Mouse (Mus musculus) cerebellum, adult (tissue): ENCODE results near the gene D930007J09Rik.

Source experiments
- ATAC-seq: cut with Nextera tagmentation; 2 replicates; pipeline ENCODE4 v1.9.2; 2017; ENCODE audit warnings: mild to moderate bottlenecking, moderate library complexity, mixed read lengths; ENCODE audit not compliant: insufficient number of reproducible peaks, low FRiP score, low TSS enrichment

Gene D930007J09Rik

DNA sequence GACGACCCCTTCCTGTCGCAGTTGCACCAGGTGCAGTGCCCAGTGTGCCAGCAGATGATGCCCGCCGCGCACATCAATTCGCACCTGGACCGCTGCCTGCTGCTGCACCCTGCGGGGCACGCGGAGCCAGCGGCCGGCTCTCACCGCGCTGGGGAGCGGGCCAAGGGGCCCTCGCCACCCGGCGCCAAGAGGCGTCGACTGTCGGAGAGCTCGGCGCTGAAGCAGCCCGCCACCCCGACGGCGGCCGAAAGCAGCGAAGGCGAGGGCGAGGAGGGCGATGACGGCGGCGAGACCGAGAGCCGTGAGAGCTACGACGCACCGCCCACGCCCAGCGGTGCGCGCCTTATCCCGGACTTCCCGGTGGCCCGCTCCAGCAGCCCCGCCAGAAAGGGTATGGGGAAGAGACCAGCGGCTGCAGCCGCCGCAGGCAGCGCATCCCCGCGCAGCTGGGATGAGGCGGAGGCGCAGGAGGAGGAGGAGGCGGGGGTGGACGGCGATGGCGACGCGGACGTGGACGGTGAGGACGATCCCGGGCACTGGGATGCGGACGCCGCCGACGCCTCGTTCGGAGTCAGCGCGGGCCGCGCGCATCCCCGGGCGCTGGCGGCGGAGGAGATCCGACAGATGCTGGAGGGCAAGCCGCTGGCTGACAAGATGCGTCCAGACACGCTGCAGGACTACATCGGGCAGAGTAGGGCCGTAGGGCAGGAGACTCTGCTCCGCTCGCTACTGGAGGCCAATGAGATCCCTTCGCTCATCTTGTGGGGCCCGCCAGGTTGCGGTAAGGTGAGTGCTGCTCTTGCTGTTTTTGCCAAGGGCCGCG, at the start of gene D930007J09Rik:
TSS of gene D930007J09Rik (minus strand) at position 591 of the 823 bp plus-strand sequence.
- ATAC-seq = peak; percentile 2

DNA sequence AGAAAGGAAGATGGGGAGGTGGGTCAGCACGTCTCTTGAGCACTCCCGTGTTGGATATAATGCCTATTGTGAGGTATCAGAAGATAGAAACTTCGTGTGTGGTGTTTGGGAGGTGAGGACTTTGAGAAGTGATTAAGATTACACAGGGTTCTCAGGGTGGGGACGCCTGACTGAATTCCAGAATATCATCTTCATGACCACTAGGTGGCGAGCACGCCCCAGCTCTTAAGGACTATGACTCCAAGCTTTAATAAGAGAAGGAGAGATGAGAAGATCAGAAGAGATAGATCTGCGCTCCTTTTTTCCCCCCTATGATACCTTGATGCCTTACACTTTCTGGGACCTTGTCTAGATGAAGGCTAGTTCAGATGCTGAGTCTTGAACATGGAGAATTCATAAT, 49.3 kb upstream of the D930007J09Rik start:
- ATAC-seq = peak; percentile 73

DNA sequence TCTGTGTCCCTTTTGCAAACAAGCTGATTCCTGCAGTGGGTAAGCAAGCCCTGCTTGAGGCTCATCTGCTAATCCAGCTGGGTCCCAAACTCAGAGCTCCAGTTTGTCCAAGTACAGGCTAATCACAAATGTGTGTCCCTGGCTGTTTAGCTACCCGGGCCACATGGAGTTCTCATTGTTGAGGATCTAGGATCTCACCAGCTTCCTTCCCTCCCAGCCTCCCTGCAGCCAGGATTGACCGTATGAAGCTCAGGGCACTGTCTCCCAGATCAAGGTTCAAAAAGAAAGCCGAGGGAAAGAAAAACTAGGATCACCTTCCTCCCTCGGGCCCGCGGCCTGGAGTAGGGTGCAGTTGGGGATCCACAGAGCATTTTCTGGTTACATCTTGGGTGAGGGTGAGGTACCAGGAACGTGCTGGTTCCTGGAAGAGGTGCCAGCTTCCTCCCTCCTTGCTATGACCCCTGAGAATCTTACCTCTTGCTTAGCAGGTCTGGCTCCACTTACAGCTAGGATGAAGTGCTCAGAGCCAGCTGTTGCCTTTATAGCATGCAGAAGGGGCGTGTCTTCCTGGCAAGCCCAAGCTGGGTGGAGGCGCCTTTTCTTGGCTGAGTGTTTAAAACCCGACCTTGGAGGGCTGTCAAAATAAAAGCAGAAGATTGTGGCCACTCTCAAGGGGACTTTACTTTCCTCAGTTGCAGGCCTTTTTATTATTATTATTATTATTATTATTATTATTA, 48.2 kb upstream of the D930007J09Rik start, which contains the start of gene Serpinb1a:
TSS of gene Serpinb1a (minus strand) at position 518 of the 737 bp plus-strand sequence.
- ATAC-seq = no peak

DNA sequence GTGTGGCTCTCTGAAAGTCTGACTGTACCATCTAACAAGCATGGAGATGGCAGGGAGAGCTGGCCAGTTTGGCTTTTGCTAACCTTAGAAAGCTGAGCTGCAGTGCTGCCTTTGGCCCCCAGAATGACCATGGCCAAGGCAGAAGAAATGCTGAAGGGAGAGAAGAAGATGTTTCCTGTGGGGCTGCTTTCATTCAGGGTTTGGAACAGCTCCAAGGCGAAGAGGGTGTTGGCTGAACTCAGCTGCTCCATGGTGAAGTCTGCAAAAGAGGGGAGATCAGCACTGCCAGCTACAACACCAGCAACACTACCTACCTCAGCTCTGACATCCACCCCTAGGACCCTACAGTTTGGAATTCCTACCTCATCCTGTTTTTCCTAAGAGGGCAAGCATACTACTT, 47.5 kb upstream of the D930007J09Rik start:
- ATAC-seq = no peak

DNA sequence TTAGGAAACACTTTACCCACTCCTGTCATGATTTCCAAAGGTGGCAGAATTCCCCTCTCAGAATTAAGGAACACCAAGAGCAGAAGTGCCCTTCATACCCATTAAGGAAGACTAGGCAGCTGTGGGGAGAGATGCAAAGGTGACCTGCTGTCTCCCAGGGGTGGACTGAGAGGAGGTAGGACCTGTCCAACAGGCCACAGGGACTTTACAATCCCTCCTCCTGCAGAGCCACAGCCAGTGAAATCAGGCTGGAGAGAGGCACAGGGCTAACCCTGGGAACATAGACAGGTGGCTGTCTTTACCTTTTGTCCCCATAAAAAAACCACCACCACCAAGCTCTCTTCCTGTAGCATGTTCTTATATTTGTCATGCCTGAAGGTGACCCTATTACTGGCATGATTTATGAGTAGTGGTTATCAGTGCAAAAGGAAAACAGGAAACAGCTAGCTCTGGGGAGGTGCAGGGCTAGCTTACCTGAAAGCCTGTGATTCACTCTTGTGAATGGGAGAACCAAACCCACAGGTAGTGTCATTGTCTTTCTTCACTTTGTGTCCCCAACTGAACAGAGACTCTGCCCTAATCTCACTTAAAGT, 47.0 kb upstream of the D930007J09Rik start:
- no peak for ATAC-seq

DNA sequence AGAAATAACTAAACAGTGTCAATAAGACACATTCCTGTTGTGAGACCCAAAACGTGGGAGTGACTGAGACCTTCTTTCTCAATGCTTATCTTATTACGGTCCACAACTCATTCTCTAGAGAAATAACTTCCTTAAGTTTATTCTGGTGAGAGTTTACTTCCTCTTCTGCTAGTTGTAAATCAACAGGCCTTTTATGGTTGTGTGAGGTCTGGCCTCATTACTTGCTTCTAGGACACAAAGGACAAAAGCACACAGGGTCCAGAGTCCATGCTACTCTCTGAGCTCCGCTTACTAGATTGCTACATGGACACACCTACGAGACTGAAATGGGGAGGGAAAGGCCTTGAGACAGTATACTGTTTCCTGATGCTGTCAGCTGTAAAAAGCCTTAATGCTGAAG, 46.4 kb upstream of the D930007J09Rik start:
- ATAC-seq = no peak

DNA sequence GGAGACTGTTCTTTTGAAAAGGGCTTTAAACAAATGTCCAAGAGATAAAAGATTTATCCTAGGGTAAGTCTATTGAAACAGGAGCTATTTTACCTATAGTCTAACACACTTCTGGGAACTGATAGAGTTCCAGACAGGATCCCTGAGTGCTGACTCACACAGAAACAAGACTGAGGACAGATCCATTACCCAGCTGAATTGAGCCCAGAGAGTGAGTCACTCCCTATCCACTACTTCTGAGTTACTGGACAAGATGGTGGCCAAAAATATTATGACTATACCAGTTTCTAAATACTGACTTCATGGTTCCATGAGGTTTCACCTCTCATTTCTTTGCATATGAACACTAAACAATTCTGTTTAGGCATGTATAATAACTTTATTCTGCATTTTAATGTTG, 43.6 kb upstream of the D930007J09Rik start:
- ATAC-seq = no peak

DNA sequence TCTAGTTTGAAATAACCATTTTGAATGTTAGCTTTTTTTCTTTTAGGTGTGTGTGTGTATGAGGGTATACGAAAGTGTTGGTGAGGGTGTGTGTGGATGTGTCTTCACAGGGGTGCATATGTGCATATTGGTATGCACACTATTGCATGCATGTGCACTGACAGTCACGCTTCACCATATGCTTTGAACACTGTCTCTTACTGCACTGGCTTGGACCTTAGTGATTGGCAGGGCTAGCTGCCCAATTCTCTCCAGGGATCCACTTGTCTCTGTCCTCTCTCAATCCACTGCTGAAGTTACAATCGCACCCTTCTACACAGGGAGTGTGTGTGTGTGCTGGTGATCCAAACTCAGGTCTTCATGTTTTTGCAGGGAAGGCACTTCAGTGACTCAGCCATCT, 38.7 kb upstream of the D930007J09Rik start:
- ATAC-seq = no peak

DNA sequence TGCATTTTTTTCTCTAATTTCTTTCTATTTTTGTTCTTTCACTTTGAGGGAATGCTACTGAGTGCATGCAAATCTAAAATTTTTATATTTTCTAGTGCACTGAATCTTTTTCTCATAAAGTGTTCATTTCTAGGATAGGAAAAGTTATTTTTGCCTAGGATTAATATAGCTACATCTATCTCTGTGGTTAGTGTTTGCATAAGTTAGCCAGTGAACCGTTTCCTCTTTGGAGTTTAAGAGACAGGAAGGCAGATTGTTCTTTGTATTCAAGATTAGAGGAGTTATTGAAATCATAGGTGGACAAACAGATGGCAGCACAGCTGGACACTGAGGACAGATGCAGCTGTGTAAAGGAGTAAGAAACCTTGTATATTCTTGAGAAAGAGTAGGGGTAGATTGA, 36.7 kb upstream of the D930007J09Rik start:
- no peak for ATAC-seq

DNA sequence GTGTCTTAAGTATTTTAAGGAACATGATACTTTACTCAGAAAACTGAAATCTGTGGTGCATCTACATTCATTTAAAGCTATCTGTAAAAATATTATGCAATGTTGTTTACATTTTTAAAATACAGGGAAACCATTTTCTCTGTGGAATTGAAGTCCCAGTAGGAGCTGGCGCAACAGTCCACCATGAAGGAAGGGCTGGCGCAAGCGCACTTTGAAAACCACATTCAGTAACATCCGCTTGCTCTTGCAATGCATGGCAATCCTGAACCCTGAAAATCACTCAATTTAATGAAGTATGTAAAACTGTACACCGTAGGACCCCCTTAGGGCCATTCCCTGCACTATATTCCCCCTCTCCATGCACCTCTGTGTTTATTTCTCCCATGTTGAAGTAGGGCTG, 31.9 kb upstream of the D930007J09Rik start:
- no peak for ATAC-seq

DNA sequence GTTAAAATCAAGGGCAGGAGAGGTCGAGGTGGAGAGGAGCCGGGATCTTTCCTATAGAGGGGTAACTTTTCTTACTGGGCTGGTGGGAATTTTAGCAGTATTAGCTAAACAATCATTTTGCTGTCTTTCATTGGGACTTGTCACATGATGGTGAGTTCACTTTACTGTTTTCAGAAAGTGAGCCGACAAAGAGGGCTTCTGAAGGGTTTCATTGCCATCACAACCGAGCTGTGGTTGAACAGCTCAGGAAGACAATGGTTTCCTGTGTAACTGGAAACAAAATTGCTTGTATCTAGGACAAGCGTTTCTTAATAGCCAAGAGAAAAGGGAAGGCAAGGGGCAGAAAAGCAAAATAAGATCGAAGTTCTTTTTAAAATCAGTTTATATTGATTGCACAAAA, 30.6 kb upstream of the D930007J09Rik start:
- ATAC-seq = no peak

DNA sequence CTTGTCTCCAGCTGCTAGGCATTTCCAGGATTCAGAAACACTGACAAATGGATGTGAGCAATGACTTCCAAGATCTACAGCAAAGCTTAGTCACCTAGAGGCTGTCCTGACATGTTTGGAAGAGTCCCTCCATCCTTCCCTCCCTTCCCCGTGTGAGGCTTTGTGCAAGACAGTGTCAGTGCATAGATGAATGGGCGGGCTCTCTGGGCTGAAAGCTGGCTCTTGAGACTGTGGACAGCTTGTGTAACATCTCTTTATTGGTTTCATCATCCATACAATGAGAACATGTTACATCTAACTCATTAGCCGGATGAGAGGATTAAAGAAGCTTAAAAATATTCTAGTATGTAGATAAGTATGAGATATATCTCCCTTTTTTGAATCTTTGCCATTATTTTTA, 30.1 kb upstream of the D930007J09Rik start:
- no peak for ATAC-seq

DNA sequence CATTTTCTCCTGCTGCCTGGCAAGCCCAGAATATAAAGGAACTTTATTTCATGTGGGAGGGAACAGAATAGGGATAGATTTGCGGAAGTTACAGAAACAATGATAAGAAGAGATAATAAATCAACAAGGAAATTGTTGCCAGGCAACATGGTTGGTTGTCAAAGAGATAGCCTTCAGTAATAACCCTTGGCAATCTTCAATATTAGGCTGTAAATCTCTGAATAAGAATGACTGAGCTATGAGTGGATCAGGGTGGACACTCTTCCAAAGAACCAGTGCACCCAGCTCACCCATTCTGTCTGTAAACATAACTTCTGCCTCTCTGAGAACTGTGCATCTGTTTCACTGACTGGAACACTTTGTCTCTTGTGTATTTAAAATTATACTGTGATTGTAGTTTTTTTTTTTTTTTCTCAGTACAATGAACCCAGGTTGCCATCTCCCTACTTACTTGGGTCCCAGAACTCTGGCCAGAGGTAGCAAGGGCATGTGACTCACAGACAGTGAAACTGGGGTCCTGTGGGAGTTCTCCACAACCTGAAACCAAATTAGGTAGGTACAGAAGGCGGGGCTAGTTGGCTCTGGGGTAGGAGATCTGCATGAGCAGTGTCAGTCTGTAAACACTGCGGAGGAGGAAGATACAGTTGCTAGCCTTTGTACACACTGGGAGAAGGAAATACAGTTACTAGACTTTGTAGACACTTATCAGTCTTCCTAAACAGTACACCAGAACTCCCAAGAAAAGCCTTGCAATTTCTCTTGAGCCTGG, 29.0 kb upstream of the D930007J09Rik start:
- ATAC-seq = no peak

DNA sequence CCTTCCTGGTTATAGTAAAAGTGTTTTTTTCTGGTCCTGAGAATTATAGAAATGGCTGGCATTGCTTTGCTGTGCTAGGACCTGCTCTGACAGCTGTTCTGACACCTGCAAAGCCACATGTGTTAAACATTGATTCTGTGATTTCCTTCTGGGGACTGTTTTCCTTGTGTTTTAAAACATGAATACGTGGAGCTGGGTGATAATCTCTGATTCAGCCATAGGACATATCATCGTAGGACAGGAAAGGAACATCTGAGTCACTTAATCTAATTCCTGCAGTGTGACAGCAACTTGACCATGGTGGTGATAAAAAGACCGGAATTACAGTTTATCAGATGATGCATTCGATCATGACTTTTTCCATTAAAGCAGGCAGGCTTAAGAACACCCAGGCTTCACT, 26.2 kb upstream of the D930007J09Rik start:
- ATAC-seq = no peak

DNA sequence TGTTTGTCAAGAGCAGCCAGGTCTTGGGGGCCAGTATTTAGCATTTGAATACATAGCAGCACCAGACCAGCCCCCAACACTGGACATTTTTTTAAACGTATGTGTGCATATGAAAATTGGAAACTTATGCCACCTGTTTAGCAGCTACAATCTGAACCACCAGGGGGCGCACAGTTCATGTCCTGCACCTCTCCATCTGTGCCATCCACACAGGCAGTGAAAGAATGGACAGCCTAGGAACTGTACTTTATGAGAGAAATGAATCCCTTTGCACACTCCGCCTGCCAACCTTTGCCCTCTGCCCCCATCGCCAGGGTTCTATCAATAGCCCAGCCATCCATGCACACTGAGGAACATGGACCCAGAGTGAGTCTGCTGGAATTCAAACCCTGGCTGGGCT, 25.3 kb upstream of the D930007J09Rik start:
- ATAC-seq = 0 out of 2 replicates have a peak, but pooled peaks have one; percentile 41

DNA sequence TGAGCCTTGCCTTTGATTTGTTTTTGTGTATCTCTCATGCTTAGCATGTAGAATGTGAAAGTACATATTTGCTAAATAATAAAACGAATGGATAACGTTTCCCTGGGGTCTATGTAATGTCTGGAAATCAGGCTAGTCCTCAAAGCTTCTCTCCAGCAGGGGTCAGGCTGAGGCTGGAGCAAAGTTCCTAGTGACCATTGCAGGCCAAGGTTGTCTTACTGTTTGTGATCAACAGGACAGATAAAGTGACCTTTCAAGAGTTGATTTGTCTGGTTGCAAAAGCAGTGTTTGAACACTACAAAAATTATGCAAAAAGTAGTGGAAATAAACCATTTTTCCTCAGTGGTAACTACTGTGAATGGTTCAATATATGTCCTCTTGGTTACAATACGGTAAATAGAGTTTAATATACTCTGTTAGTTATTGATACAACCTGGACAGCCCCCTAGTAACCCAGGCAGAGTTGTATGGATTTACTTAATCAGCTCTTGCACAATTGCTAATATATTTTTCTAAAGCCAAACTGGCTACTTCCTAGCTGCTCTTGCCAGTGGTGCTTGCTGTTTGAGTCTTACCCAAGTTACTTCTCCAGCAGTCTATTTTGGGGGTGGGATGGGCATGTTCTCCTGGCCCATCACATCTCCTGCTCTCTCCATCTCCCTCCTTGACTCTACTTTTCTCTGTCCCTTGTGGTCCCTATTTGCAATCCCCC, 24.6 kb upstream of the D930007J09Rik start:
- no peak for ATAC-seq

DNA sequence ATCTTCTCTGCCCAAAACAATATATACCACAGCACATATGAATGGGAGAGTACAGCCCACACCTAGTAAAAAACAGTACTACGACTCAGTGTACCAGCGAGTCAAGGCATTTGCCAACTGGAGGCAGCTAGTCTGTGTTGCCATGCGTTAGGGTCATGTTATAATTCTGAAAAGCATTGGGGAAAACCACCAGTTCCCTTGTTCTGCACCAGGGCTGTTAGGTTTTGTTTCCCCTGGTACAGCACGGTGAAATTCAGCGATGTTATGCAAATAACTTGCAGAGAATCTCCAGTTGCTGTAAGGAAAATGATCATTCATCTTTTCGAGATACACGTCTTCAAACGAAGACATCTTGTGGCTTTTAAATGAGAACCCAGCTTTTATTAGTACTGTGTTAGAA, 22.9 kb upstream of the D930007J09Rik start:
- no peak for ATAC-seq

DNA sequence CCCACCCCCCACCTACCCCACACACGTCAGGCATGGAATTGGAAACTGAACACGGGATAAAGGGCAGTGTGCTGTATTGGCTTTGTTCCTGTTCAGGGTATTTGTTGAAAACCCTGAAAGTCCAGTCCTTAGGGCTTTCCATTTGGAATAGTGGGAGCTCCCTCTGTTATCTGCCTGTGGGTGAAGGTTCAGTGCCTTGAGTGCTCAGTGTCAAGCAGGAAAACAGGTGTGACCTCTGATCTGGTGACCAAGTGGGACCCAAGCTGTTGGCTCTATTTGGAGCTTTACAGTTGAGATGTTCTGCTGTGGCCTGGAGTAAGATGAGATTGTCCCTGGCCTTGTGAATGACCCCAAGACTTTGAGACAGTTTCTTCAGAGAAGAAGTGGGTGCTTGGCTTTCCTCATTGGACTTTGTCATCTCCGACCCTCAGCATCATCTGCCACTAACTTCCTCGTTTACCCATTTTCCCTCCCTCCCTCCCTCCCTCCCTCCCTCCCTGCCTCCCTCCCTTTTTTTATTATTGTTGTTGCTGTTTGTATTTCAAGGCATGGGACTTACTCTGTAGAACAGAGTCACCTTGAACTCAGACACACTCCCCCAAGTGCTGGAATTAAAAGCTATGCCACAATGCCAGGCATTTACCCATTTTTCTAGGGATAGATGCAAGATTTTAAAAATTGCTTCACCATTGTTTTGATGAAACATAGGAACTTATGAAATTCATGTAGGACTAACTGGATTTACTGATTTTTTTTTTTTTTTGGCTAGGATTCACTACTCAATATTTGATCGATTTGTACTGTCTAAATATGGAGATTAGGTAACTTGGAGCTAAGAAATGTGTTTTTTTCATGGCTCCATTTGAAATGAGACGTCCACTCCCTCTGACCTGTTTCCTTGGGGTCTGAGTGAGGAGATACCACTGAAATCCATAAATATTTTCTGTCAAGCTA, 22.0 kb upstream of the D930007J09Rik start:
- no peak for ATAC-seq

DNA sequence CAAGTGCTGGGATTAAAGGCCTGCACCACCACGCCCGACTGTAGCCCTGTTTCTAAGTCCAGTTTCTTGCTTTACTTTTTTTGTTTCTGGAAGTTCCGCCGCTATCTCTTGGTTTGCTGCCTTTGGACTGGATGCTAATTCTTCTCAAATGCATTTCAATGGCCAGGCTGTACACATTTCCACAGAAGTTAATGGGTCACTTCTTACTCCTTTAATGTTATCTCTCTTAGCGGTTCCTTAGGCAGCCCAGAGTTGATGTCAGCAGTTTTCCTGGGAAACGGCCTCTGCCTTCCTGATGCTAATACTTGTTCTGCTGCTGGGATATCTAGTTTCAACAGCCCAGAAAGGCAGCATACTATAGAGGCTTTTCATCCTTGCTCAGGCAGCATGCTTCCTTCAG, 20.5 kb upstream of the D930007J09Rik start:
- no peak for ATAC-seq
